Mouse (Mus musculus) erythroid progenitor cell, adult 5-6 weeks (primary cell): Measurements from ENCODE around the gene Cdr2. TPM values are rescaled to one million over a fixed set of nuclear protein-coding genes. Genes with fewer than 3 reads are reported as not detected.
A peak's percentile ranks its signal among the peaks of the same experiment; 100 is the strongest.
"Not testable (repeated sequence)": the region's sequence is repeated elsewhere in the genome, so short reads cannot be mapped to it uniquely, and the experiment has no call there.

Experiments
- ATAC-seq: replicated peaks from 2 replicates; pipeline ENCODE4 v1.8.0; 2016; ENCODE audit warnings: moderate number of reproducible peaks, mild to moderate bottlenecking, moderate TSS enrichment, inconsistent platforms; ENCODE audit not compliant: poor library complexity, low FRiP score, severe bottlenecking
- total RNA-seq, 2 experiments: library from RNA; stranded (forward) in 1 of 2; stranded (reverse) in 1 of 2; fragments of 150-400 nt in 1 of 2; fragments of 186-747, 209-891 nt in 1 of 2; gene quantifications; 2 replicates each; pipeline versions ENCODE4 v1.2.3 to v1.2.4; 2015 to 2017; ENCODE audit warnings: low replicate concordance in 2 of 2

The Cdr2 gene
- total RNA-seq, 2 experiments from 2014 or later, result 226 to 391 TPM

- no peak for ATAC-seq
Observed at GRCm38 (mm10) chr7:120977063-120977462, 5.0 kb downstream of the Cdr2 start.

- no peak for ATAC-seq
Observed at GRCm38 (mm10) chr7:120974001-120974400, 8.1 kb downstream of the Cdr2 start.

DNA sequence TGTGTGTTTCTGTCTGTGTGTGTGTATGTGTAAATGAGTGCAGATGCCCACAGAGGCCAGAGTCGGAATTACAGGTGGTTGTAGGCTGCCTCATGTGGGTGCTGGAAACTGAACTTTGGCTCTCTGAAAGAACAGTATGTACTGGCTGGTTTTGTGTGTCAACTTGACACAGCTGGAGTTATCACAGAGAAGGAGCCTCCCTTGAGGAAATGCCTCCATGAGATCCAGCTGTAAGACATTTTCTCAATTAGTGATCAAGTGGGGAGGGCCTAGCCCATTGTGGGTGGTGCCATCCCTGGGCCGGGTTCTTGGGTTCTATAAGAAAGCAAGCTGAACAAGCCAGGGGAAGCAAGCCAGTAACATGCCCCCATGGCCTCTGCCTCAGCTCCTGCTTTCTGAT lies 9.6 kb downstream of the Cdr2 start:
- ATAC-seq, result not testable (repeated sequence)

GRCm38 (mm10) chr7:120970112-120970511 lies 12.0 kb downstream of the Cdr2 start:
- ATAC-seq, result no peak

DNA sequence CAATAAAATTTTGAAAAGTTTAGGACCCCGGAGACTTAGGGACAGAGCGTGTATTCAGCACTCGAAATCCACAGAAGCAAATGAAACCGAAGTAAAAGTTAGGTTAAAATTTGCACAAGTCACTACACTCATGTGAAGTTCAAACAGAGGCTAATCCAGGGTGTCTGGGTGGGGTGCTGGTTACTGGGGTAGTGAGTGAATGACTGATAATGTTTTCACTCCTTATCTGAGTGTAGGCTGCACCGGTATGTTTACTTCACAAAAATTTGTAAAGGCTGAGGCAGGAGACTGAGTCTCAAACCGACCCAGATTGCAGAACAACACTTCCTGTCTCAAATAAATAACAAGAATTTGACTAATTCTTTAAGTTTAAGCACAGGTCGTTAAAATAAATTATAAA lies 12.9 kb downstream of the Cdr2 start:
- ATAC-seq, result peak; percentile 94

- ATAC-seq, result no peak
Observed at GRCm38 (mm10) chr7:120963126-120963525, 19.0 kb downstream of the Cdr2 start.

GRCm38 (mm10) chr7:120961893-120962292 lies 20.2 kb downstream of the Cdr2 start:
- ATAC-seq, result no peak

- no peak for ATAC-seq
Observed at GRCm38 (mm10) chr7:120960601-120961000, 21.5 kb downstream of the Cdr2 start.

GRCm38 (mm10) chr7:120960116-120960515 lies 22.0 kb downstream of the Cdr2 start:
- no peak for ATAC-seq

GRCm38 (mm10) chr7:120953591-120953990 lies 28.5 kb downstream of the Cdr2 start:
- ATAC-seq, result not testable (repeated sequence)

DNA sequence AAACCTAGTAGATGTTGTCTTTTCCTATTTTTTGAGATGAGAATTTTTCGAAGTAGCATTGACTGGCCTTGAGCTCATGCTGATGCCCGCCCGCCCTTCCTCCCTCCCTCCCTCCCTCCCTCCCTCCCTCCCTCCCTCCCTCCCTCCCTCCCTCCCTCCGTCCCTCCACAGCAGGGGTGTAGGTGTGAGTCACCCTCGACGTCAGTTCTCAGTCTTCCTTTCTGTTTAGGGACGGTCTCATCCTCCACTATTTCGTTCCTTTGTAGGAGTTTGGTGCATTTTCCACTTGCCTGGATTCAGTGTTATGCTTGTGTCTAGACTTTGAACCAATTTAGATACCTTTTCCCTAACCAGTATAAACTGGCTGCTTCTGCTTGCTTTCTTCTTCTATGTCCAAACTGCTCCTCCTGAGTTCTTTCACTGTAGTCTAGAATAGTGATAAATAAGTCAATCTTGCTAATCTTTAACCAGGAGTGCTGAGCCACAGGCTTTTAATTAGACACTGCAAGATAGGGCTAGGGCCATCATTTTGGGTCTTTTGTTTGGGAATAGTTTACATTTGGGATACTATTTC lies 38.1 kb downstream of the Cdr2 start:
- no peak for ATAC-seq

- ATAC-seq, result no peak
Observed at GRCm38 (mm10) chr7:120942506-120942905, 39.6 kb downstream of the Cdr2 start.

- ATAC-seq, result no peak
Observed at GRCm38 (mm10) chr7:120941214-120941613, 40.9 kb downstream of the Cdr2 start.

DNA sequence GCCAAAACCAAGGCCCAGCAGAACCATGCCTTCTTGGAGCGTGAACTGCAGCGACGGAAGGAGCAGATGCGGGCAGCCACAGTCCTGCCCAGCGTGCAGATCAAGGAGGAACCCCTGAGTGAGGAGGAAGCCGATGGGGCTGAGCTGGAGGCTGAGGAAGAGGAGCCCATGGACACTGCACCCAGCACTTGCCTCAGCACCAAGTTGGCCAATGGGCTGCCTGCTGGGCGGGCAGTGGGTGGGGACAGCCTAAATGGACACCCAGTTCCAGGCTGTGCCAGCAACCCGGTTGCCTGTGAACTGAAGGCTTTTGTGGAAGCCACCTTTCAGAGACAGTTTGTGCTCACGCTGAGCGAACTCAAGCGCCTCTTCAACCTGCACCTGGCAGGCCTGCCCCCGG lies 41.8 kb downstream of the Cdr2 start:
- ATAC-seq, result no peak

- ATAC-seq, result no peak
Observed at GRCm38 (mm10) chr7:120938206-120938605, 43.9 kb downstream of the Cdr2 start.

DNA sequence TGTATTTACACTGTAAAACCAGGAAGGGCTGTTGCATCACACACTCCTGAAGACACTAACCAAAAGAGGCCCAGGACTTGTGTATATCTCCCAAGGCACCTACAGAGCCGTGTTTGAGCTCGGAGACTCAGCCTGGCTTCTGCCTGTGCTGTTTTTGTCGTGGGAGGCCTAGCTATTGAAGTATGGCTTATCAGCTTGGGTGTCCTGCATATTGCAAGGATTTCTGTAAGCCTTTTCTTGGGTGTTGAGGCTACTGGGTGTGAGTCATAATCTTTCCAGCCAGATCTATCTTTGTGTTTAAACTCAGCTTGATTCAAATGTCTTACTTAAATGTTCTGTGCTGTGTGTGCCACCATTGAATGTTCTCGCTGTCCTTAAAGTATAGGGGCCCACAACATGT lies 45.6 kb downstream of the Cdr2 start:
- no peak for ATAC-seq

DNA sequence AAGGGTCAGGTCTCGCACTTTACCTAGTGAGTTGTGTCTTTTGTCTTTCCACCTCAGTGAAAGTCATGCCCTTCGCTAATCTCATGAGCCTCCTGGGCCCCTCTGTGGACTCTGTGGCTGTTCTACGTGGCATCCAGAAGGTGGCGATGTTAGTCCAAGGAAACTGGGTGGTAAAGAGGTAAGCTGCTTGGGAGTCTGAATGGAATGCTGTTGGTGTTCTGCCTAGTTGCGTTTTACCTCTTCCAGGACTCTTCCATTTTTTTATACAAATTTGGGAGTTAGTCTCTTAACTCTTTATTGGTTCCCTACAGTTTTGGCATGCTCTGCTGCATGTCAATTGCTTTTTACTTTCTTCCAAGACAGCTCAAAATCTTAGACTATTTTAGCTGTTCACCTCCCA lies 47.4 kb downstream of the Cdr2 start:
- peak; percentile 77 for ATAC-seq

GRCm38 (mm10) chr7:120933680-120934195 lies 48.4 kb downstream of the Cdr2 start:
- peak; percentile 43 for ATAC-seq

GRCm38 (mm10) chr7:120933110-120933509 lies 49.0 kb downstream of the Cdr2 start:
- ATAC-seq, result no peak

DNA sequence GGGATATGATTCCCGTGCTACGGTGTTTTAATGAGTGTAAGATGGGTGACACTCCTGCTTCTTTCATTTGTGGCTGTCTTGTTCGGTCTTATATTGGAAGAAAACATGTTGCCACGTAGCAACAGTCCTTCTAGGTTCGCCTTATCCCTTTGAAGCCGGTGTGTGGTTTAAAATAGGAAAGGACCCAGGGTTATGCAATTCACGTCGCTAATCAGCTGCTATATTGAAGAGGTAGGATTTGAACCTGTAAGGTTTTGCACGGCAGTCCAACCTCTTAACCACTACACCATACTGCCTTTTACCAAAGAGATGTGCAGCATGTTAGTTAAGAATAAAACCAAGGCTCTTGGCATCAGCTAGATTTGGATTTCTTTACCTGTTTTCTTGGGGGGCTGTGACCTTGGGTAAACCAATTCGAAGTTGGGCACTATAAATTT lies 63.6 kb downstream of the Cdr2 start:
- peak; percentile 79 for ATAC-seq

DNA sequence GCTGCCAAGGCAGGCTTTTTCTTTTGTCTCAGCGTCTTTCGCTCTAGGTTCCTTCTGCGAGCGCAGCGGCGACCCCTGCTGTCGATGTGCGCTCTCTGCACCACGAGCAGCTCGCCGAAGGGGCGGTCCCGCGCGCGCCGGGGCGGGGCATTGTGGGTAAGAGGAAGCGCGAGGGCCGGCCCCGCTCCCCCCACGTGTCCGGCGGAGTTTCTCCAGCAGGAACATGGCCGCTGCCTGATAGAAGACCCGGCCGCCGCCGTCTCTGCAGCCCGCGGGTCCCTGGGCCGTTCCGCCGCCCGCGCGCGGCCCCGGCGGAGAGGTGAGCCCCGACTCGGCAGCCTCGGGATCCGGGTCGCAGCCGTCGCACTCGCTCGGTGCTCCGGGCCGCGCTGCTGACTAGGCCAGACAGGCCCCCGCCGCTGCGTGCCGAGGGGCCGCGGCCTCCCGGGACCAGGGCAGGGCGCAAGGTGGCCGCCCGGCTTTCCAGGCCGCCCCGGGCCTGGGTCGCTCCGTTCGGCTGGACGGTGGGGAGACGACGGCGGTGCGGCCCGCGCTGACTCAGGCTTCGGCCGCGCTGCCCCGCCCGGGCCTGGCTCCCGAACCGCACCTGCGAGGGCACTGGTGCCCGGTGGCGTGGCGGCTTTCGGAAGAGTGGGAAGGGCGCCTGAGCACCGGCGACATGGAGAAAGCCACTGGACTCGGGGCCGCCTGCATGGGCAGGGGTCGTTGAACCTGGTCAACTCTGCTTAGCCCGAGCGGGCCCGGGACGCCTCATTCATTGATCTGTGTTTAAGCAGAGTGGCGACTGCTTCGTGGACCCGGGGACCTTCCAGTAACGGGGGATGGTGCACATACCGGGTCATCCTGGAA lies 64.3 kb downstream of the Cdr2 start, which contains the start of gene Polr3e:
Gene Polr3e (plus strand): TSS at position 153 of the 870 bp plus-strand sequence.
- peak; percentile 87 for ATAC-seq
